Mouse (Mus musculus): ENCODE data around the gene Slc9a1. TPM values are rescaled to one million over a fixed set of nuclear protein-coding genes. Genes with fewer than 3 reads are reported as not detected.

Slc9a1 gene
- polyA plus RNA-seq, 1 experiment = 49.5 TPM

DNA sequence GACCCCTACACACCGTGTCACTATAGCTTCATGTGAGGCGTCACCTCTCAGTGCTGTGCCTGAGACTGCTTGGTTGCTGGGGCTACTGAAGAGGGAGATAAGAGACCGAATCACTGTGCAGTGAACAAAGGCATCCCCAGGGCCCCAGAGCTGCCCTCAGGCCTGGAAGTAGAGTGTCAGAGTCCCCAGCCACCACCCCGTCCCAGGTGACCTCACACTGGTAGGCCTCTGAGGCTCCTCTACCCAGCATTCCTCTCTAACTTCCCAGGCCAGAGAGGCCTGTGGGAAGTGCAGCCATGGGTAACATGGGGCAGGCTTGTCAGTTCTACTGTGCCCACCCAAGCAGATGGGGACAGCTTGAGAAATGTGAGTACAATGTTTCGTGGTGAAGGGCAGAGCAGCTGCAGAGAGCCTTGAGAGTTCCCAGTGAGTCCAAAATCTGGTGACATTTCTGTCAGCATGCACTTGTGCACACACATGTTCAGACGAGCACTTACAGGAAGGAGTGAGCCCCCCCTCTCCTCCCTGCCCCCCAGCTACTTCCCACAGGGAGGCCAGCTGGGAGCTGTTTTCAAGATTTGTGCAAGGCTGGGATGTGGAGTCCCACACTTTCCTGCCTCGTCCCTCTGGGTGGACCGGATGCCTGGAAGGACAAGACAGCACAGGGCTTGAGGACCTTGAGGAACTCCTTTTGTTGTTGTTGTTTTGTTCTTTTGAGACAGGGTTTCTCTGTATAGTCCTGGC is 37.0 kb downstream of the Slc9a1 start:
- no peak for TF ChIP-seq CTCF (IDR thresholded peaks at IDR 0.05; ENCODE audit: borderline replicate concordance, insufficient read depth, low read depth, low read length)
- DNase-seq = no peak
- H3K27ac ChIP-seq (ENCODE audit: insufficient read depth, low read length) = no peak overlapping the region
- peaks cover 25% of the 10 kb centered on the region for H3K4me1 ChIP-seq (ENCODE audit: control insufficient read depth, insufficient read depth, low read length)
- no peak overlapping the region for H3K4me3 ChIP-seq (replicated peaks; ENCODE audit: insufficient read depth, low read depth, low read length)
- no peaks in the 10 kb centered on the region for H3K27me3 ChIP-seq (ENCODE audit: control insufficient read depth, insufficient read depth, low read length)
- WGBS = 66% methylated on average over 8 of the region's 8 CpGs

DNA sequence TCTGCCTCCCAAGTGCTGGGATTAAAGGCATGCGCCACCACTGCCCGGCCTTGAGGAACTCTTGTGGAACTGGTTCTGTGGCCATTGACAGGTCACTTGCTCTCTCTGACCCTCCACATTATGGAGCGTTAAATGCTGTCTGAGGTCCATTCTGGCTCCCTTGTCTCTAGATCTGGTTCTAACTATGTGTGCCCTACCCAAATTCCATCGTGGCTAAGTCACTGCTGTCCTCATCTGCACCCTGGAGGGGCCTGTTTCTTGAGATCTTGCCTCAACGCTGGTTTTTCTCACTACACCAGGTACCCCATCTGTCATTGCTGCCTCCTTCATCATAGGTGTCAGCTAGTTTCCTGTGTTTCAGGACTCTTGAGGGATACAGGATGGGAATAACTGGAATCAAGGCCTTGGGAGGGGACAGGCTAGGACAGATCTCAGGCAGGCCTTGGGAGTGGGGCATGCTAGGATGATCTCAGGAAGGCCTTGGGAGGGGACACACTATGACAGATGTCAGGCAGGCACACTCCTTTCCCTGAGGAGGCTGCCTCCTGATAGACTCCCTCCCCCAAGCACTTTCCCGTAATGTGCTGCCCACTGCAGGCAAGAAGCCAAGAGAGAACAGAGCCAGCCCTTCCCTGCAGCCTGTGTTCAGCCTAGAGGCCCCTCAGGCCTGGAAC is 37.7 kb downstream of the Slc9a1 start:
- H3K27me3 ChIP-seq (ENCODE audit: control insufficient read depth, insufficient read depth, low read length) = no peaks in the 10 kb centered on the region
- H3K27ac ChIP-seq (ENCODE audit: insufficient read depth, low read length) = peak overlapping the region; percentile 20; the same call in 1 of the 2 replicates
- 49% methylated on average over 6 of the region's 6 CpGs for WGBS
- DNase-seq = peak; percentile 45 to 46
- H3K4me3 ChIP-seq (replicated peaks; ENCODE audit: insufficient read depth, low read depth, low read length) = no peak overlapping the region
- TF ChIP-seq CTCF (IDR thresholded peaks at IDR 0.05; ENCODE audit: borderline replicate concordance, insufficient read depth, low read depth, low read length) (no peak), POLR2A (IDR thresholded peaks at IDR 0.05; ENCODE audit: borderline replicate concordance, insufficient read depth, low read length) (no peak)
- peaks cover 29% of the 10 kb centered on the region for H3K4me1 ChIP-seq (ENCODE audit: control insufficient read depth, insufficient read depth, low read length)

GRCm38 (mm10) chr4:133408006-133408405 is 38.5 kb downstream of the Slc9a1 start:
- H3K4me1 ChIP-seq (ENCODE audit: control insufficient read depth, insufficient read depth, low read length) = peaks cover 29% of the 10 kb centered on the region
- no peak for DNase-seq
- no peaks in the 10 kb centered on the region for H3K27me3 ChIP-seq (ENCODE audit: control insufficient read depth, insufficient read depth, low read length)
- no peak overlapping the region for H3K27ac ChIP-seq (ENCODE audit: insufficient read depth, low read length)
- no peak for TF ChIP-seq CTCF (IDR thresholded peaks at IDR 0.05; ENCODE audit: borderline replicate concordance, insufficient read depth, low read depth, low read length)
- TF ChIP-seq POLR2A (IDR thresholded peaks at IDR 0.05; ENCODE audit: borderline replicate concordance, insufficient read depth, low read length) = no peak
- 32% methylated on average over 7 of the region's 7 CpGs for WGBS
- H3K4me3 ChIP-seq (replicated peaks; ENCODE audit: insufficient read depth, low read depth, low read length) = no peak overlapping the region

DNA sequence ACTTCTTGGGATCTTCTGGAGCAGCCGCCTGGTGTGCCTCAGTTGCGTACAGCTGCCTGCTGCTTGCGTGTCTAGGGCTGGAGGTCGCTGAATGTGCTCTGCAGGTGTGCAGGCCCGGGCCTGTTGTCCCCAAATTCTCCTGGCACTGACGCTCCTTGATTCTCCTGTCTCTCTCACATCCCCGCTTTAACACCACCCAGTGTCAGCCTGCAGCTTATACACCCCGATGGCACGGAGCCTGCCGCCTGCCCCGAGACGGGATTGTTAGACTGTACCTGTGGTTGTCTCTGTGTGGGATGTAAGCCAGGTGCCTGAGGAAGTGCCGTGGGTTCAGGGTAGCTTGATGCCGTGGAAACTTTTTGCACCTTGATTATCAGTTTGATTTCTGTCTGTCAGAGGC is 41.5 kb downstream of the Slc9a1 start:
- Histone ChIP-seq H3K27ac (ENCODE audit: insufficient read depth, low read length) (no peak overlapping the region), H3K27me3 (ENCODE audit: control insufficient read depth, insufficient read depth, low read length) (no peaks in the 10 kb centered on the region), H3K4me3 (replicated peaks; ENCODE audit: insufficient read depth, low read depth, low read length) (no peak overlapping the region), H3K4me1 (ENCODE audit: control insufficient read depth, insufficient read depth, low read length) (peaks cover 26% of the 10 kb centered on the region)
- TF ChIP-seq POLR2A (IDR thresholded peaks at IDR 0.05; ENCODE audit: borderline replicate concordance, insufficient read depth, low read length) = no peak
- TF ChIP-seq CTCF (IDR thresholded peaks at IDR 0.05; ENCODE audit: borderline replicate concordance, insufficient read depth, low read depth, low read length) = no peak
- WGBS = 84% methylated on average over 14 of the region's 14 CpGs
- no peak for DNase-seq

GRCm38 (mm10) chr4:133412096-133412495 is 42.6 kb downstream of the Slc9a1 start:
- Histone ChIP-seq H3K4me1 (ENCODE audit: control insufficient read depth, insufficient read depth, low read length) (peaks cover 16% of the 10 kb centered on the region), H3K4me3 (replicated peaks; ENCODE audit: insufficient read depth, low read depth, low read length) (no peak overlapping the region), H3K27ac (ENCODE audit: insufficient read depth, low read length) (no peak overlapping the region), H3K27me3 (ENCODE audit: control insufficient read depth, insufficient read depth, low read length) (no peaks in the 10 kb centered on the region)
- TF ChIP-seq POLR2A (IDR thresholded peaks at IDR 0.05; ENCODE audit: borderline replicate concordance, insufficient read depth, low read length) = no peak
- TF ChIP-seq CTCF (IDR thresholded peaks at IDR 0.05; ENCODE audit: borderline replicate concordance, insufficient read depth, low read depth, low read length) = no peak
- WGBS = 48% methylated on average over 14 of the region's 14 CpGs
- no peak for DNase-seq

DNA sequence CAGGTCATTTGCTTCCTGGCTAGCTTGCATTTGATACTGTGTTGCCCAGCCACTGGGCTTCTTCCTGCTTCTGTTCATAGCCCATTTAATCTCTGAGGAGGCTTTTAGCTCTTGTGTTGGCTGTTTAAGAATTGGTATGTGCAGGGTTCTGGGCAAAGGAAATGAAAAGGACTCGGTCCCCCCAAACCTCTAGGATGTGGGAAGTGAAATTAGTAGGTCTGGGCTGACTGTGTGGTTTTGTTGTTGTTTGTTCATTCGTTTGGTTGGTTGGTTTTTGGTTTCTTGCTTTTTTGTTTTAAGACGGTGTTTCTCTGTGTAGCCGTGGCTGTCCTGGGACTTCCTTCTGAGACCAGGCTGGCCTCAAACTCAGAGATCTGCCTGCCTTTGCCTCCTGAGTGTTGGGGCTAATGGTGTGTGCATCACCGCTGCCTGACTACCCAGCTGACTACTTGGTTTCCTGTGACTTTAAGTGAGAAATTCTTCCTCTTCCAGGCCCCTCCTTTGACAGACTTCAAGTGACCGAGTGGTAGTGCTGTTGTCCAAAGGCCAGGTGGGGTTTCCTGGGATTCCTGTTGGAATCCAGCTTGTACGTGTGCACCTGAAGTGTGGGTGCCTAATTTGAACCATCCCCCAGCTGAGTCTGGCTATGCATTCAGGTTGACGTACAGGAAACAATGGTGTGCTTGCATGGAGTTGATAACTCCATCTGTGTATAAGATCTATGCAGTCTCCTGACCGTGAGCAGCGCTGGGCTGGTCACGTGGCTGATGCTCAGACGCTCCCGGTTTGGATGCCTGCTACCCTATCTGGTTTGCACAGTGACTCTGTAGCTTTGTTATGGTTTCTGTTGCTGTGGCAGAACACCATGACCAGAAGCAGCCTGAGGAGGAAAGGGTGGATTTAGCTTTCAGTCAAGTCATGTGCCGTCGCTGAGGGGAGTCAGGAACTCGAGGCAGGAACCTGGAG is 43.4 kb downstream of the Slc9a1 start:
- DNase-seq = no peak
- H3K27me3 ChIP-seq (ENCODE audit: control insufficient read depth, insufficient read depth, low read length) = no peaks in the 10 kb centered on the region
- 89% methylated on average over 16 of the region's 16 CpGs for WGBS
- H3K4me1 ChIP-seq (ENCODE audit: control insufficient read depth, insufficient read depth, low read length) = peaks cover 9% of the 10 kb centered on the region
- TF ChIP-seq CTCF (IDR thresholded peaks at IDR 0.05; ENCODE audit: borderline replicate concordance, insufficient read depth, low read depth, low read length) (no peak), POLR2A (IDR thresholded peaks at IDR 0.05; ENCODE audit: borderline replicate concordance, insufficient read depth, low read length) (no peak)
- H3K4me3 ChIP-seq (replicated peaks; ENCODE audit: insufficient read depth, low read depth, low read length) = no peak overlapping the region
- H3K27ac ChIP-seq (ENCODE audit: insufficient read depth, low read length) = no peak overlapping the region

GRCm38 (mm10) chr4:133413617-133414016 is 44.1 kb downstream of the Slc9a1 start:
- 91% methylated on average over 7 of the region's 7 CpGs for WGBS
- Histone ChIP-seq H3K4me3 (replicated peaks; ENCODE audit: insufficient read depth, low read depth, low read length) (no peak overlapping the region), H3K27ac (ENCODE audit: insufficient read depth, low read length) (no peak overlapping the region), H3K4me1 (ENCODE audit: control insufficient read depth, insufficient read depth, low read length) (peaks cover 4% of the 10 kb centered on the region; the same call in 1 of the 2 replicates), H3K27me3 (ENCODE audit: control insufficient read depth, insufficient read depth, low read length) (no peaks in the 10 kb centered on the region)
- TF ChIP-seq POLR2A (IDR thresholded peaks at IDR 0.05; ENCODE audit: borderline replicate concordance, insufficient read depth, low read length) = no peak
- DNase-seq = no peak
